In genomic region chr11:57044146-57044545, GRCm38 (mm10) we compare ENCODE assay signal across 27 mouse cellular contexts. TPM values are rescaled to one million over a fixed set of nuclear protein-coding genes. Genes with fewer than 3 reads are reported as not detected.
DNase-seq lines count a peak whose midpoint lies in the region; ATAC-seq and TF ChIP-seq lines count a peak whose summit lies in the region.
"Had no signal": no experiment of that assay in that cellular context is flagged by ENCODE, and none has a peak within 500 bp of the region (broad histone marks: within the 10 kb centered on the region; RNA-seq: fewer than 3 reads in every experiment).

No protein-coding gene starts in this region.

- intact Hi-C loops in left cerebral cortex, adult 2 months (cut with DNase I), result no loop called here
- intact Hi-C loops in left cerebral cortex, postnatal 4 days (cut with DNase I), result no loop called here

- DNase-seq in forebrain, embryonic 14.5 days (ENCODE audit: low spot score), result peak; percentile 28
- DNase-seq in left cerebral cortex, adult 2 months (ENCODE audit: extremely low spot score in 1 of 2, low spot score in 2 of 2), result peak; percentile 40 to 43
- DNase-seq in left cerebral cortex, postnatal 4 days, result no peak
- DNase-seq in right cerebral cortex, adult 18-20 months, result peak; percentile 67
- DNase-seq in lung, postnatal 25 days (ENCODE audit: low spot score), result no peak
- DNase-seq in heart, adult 18-20 months, result no peak
- DNase-seq: adrenal gland, adult 8-10 months; cerebellum, adult 9-10 months; gastrocnemius, postnatal 14 days; heart, adult 2 months; heart, postnatal 4 days; kidney, postnatal 4 days; liver; lung, adult 18-20 months; lung, postnatal 14 days had no signal

- TF ChIP-seq CTCF in left cerebral cortex, adult 2 months (IDR thresholded peaks at IDR 0.05), result no peak

- 67% methylated on average over 5 of the region's 5 CpGs for WGBS in forebrain, embryonic 14.5 days
- 59% methylated on average over 5 of the region's 5 CpGs for WGBS in forebrain, embryonic 16.5 days
- 53% methylated on average over 5 of the region's 5 CpGs for WGBS in liver, embryonic 12.5 days (ENCODE audit: insufficient replicate concordance)

- H3K9me3 ChIP-seq in forebrain, embryonic 14.5 days (replicated peaks; ENCODE audit: control insufficient read depth, low read length), result no peaks in the 10 kb centered on the region
- H3K9me3 ChIP-seq in forebrain, embryonic 16.5 days (ENCODE audit: control insufficient read depth, low read length), result no peaks in the 10 kb centered on the region
- H3K9me3 ChIP-seq in liver, embryonic 12.5 days (replicated peaks), result no peaks in the 10 kb centered on the region
- H3K9me3 ChIP-seq: embryonic facial prominence, embryonic 12.5 days; forebrain, embryonic 13.5 days; heart, embryonic 15.5 days; hindbrain, embryonic 15.5 days; intestine, embryonic 15.5 days; kidney, embryonic 15.5 days had no signal

- no peaks in the 10 kb centered on the region for H3K36me3 ChIP-seq in forebrain, embryonic 14.5 days (ENCODE audit: control insufficient read depth, insufficient read depth, low read length)
- H3K36me3 ChIP-seq in forebrain, embryonic 16.5 days (ENCODE audit: control insufficient read depth, insufficient read depth), result no peaks in the 10 kb centered on the region
- H3K36me3 ChIP-seq in liver, embryonic 12.5 days, result no peaks in the 10 kb centered on the region
- H3K36me3 ChIP-seq: embryonic facial prominence, embryonic 12.5 days; heart, embryonic 15.5 days; hindbrain, embryonic 15.5 days; intestine, embryonic 15.5 days; kidney, embryonic 15.5 days had no signal

- ATAC-seq in forebrain, embryonic 14.5 days, result no peak
- ATAC-seq in forebrain, embryonic 16.5 days, result no peak
- ATAC-seq in liver, embryonic 12.5 days, result no peak
- ATAC-seq: forebrain, embryonic 13.5 days; intestine, embryonic 15.5 days; Patski had no signal

- no peak overlapping the region for H3K9ac ChIP-seq in forebrain, embryonic 14.5 days (ENCODE audit: low read length)
- H3K9ac ChIP-seq in forebrain, embryonic 16.5 days (replicated peaks; ENCODE audit: low read depth, low read length), result no peak overlapping the region
- H3K9ac ChIP-seq in liver, embryonic 12.5 days, result no peak overlapping the region
- H3K9ac ChIP-seq: embryonic facial prominence, embryonic 12.5 days; forebrain, embryonic 13.5 days; heart, embryonic 15.5 days; hindbrain, embryonic 15.5 days; intestine, embryonic 15.5 days; kidney, embryonic 15.5 days had no signal

- no peak overlapping the region for H3K27ac ChIP-seq in forebrain, embryonic 14.5 days (ENCODE audit: low read depth, low read length)
- no peak overlapping the region for H3K27ac ChIP-seq in forebrain, embryonic 16.5 days (ENCODE audit: low read length)
- H3K27ac ChIP-seq in left cerebral cortex, adult 2 months, result peak overlapping the region; percentile 70
- no peak overlapping the region for H3K27ac ChIP-seq in liver, embryonic 12.5 days
- H3K27ac ChIP-seq: embryonic facial prominence, embryonic 12.5 days; forebrain, embryonic 13.5 days; heart, adult 2 months; heart, embryonic 15.5 days; hindbrain, embryonic 15.5 days; intestine, embryonic 15.5 days; kidney, embryonic 15.5 days had no signal

- no peaks in the 10 kb centered on the region for H3K4me1 ChIP-seq in forebrain, embryonic 14.5 days (ENCODE audit: control insufficient read depth, insufficient read depth, low read length)
- H3K4me1 ChIP-seq in forebrain, embryonic 16.5 days (replicated peaks; ENCODE audit: control insufficient read depth, insufficient read depth, low read length), result peaks cover 3% of the 10 kb centered on the region
- no peaks in the 10 kb centered on the region for H3K4me1 ChIP-seq in liver, embryonic 12.5 days
- H3K4me1 ChIP-seq: embryonic facial prominence, embryonic 12.5 days; forebrain, embryonic 13.5 days; intestine, embryonic 15.5 days; kidney, embryonic 15.5 days had no signal

- H3K4me3 ChIP-seq in forebrain, embryonic 14.5 days (ENCODE audit: low read depth, low read length), result no peak overlapping the region
- no peak overlapping the region for H3K4me3 ChIP-seq in forebrain, embryonic 16.5 days (replicated peaks; ENCODE audit: low read length)
- H3K4me3 ChIP-seq in left cerebral cortex, adult 2 months, result no peak overlapping the region
- H3K4me3 ChIP-seq in liver, embryonic 12.5 days, result no peak overlapping the region
- H3K4me3 ChIP-seq: embryonic facial prominence, embryonic 12.5 days; erythroblast, embryonic 14.5 days; forebrain, embryonic 13.5 days; heart, adult 2 months; heart, embryonic 15.5 days; hindbrain, embryonic 15.5 days; intestine, embryonic 15.5 days; kidney, embryonic 15.5 days had no signal

- H3K27me3 ChIP-seq in forebrain, embryonic 14.5 days (replicated peaks; ENCODE audit: control insufficient read depth, insufficient read depth, low read length), result no peaks in the 10 kb centered on the region
- H3K27me3 ChIP-seq in forebrain, embryonic 16.5 days (replicated peaks; ENCODE audit: control insufficient read depth, insufficient read depth, low read length), result no peaks in the 10 kb centered on the region
- H3K27me3 ChIP-seq in liver, embryonic 12.5 days (replicated peaks), result no peaks in the 10 kb centered on the region
- H3K27me3 ChIP-seq: embryonic facial prominence, embryonic 12.5 days; forebrain, embryonic 13.5 days; heart, embryonic 15.5 days; hindbrain, embryonic 15.5 days; intestine, embryonic 15.5 days; kidney, embryonic 15.5 days; Patski had no signal

- H3K4me2 ChIP-seq in forebrain, embryonic 14.5 days (ENCODE audit: low read length), result no peak overlapping the region
- H3K4me2 ChIP-seq in forebrain, embryonic 16.5 days (ENCODE audit: low read length), result no peak overlapping the region
- no peak overlapping the region for H3K4me2 ChIP-seq in liver, embryonic 12.5 days
- H3K4me2 ChIP-seq: embryonic facial prominence, embryonic 12.5 days; forebrain, embryonic 13.5 days; heart, embryonic 15.5 days; hindbrain, embryonic 15.5 days; intestine, embryonic 15.5 days; kidney, embryonic 15.5 days had no signal

RNA-seq across cellular contexts. Expression of gene Gria1, which starts 33.0 kb away (rescaled TPM):
- polyA plus RNA-seq in forebrain, embryonic 14.5 days (2014; fragmentation: Nextera tagmentation; extraction: Ambion mirVana), result 22.1 and 37.5 TPM in 2 replicates
- 60.5 and 75.1 TPM in 2 replicates for polyA plus RNA-seq in forebrain, embryonic 16.5 days (2015; fragmentation: Nextera tagmentation; extraction: Ambion mirVana)
- total RNA-seq in left cerebral cortex, adult 2 months (2021), result 100 to 1,000 TPM; 225 to 245 TPM
- total RNA-seq in left cerebral cortex, postnatal 4 days (2021), result 100 to 1,000 TPM; 146 to 178 TPM
- 0.07 and 0.42 TPM in 2 replicates for polyA plus RNA-seq in liver, embryonic 12.5 days (2016; fragmentation: Nextera tagmentation; extraction: Ambion mirVana)
- under 1 TPM; 0.15 to 0.49 TPM for total RNA-seq in heart, adult 18-20 months (2021)
- total RNA-seq: megakaryocyte-erythroid progenitor cell, adult 5-6 weeks; monocyte, adult 5-6 weeks had no signal
- polyA plus RNA-seq: erythroblast, embryonic 14.5 days had no signal

Comparison
In these comparisons a context has a peak if more than half of its experiments do, and no peak if none do; other contexts are left out.
1. DNase-seq: peak in forebrain, embryonic 14.5 days (single experiment), left cerebral cortex, adult 2 months (2 of 2) and right cerebral cortex, adult 18-20 months (single experiment); none in left cerebral cortex, postnatal 4 days (single experiment), lung, postnatal 25 days (single experiment) and heart, adult 18-20 months (0 of 2).
2. RNA of gene Gria1, which starts 33.0 kb away (total RNA-seq): 225 to 245 TPM in left cerebral cortex, adult 2 months and 146 to 178 TPM in left cerebral cortex, postnatal 4 days; 0.15 to 0.49 TPM in heart, adult 18-20 months; every median in the first group is over 10 times any median in the second.